Mouse (Mus musculus) brain, embryonic 14.5 days (tissue): ENCODE results near the gene Gsta1.
"Not testable (repeated sequence)": the region's sequence is repeated elsewhere in the genome, so short reads cannot be mapped to it uniquely, and the experiment has no call there.

ENCODE experiments used
- CTCF ChIP-seq: fragments of 200-500 bp; IDR thresholded peaks from 2 replicates; pipeline ENCODE4 v1.5.1; 2012; ENCODE audit warnings: inconsistent platforms, mild to moderate bottlenecking, moderate library complexity, borderline replicate concordance; ENCODE audit not compliant: insufficient read depth, insufficient read length; ENCODE audit errors: extremely low read depth
- POLR2A ChIP-seq: fragments of 200-500 bp; IDR thresholded peaks from 2 replicates; pipeline ENCODE4 v1.6.1; 2012; ENCODE audit warnings: mild to moderate bottlenecking, inconsistent platforms, borderline replicate concordance; ENCODE audit not compliant: poor library complexity, insufficient read depth, insufficient read length, severe bottlenecking; ENCODE audit errors: extremely low read depth

GRCm38 (mm10) chr9:78289723-78290122, 59.3 kb downstream of the Gsta1 start, which contains the start of gene Gm10639:
- not testable (repeated sequence) for TF ChIP-seq CTCF, POLR2A
